Mouse (Mus musculus) heart, postnatal 10 days (tissue): ENCODE measurements around the gene Tep1. TPM values are rescaled to one million over a fixed set of nuclear protein-coding genes. Genes with fewer than 3 reads are reported as not detected.
"Not testable (repeated sequence)": the region's sequence is repeated elsewhere in the genome, so short reads cannot be mapped to it uniquely, and the experiment has no call there.

Experiments
- DNase-seq, 2 experiments: peaks; one replicate each; pipeline ENCODE4 v3.0.0; 2021
- intact Hi-C: fragments of 180-260 bp; cut with DNase I; formaldehyde crosslinking; loops from one replicate; pipeline ENCODE4 v1.15.1; 2025
- total RNA-seq, 2 experiments: library from RNA; stranded (reverse); gene quantifications; 2 replicates each; pipeline ENCODE4 v1.2.3; 2021

Tep1 gene
- 10 to 100 TPM; 10.9 to 11.6 TPM for total RNA-seq

GRCm38 (mm10) chr14:50869889-50870804 is at the start of gene Tep1:
Gene Tep1, minus strand, starts transcription at chr14:50870560.
- DNase-seq, result peak; percentile 82 to 87
- intact Hi-C loops, result loop anchor here (1.0 to 5.0 kb wide), 2 partner anchors 63 to 193 kb away; partner anchors contain the start of genes Ccnb1ip1 and Parp2

- no peak for DNase-seq
- intact Hi-C loops, result no loop called here
Observed at GRCm38 (mm10) chr14:50911356-50911755, 41.0 kb upstream of the Tep1 start.

- no peak for DNase-seq
- intact Hi-C loops, result no loop called here
Observed at GRCm38 (mm10) chr14:50908126-50908525, 37.8 kb upstream of the Tep1 start.

- DNase-seq, intact Hi-C loops: not testable (repeated sequence)
Observed at GRCm38 (mm10) chr14:50905327-50905726, 35.0 kb upstream of the Tep1 start.

GRCm38 (mm10) chr14:50904828-50905129 is 34.4 kb upstream of the Tep1 start:
- no peak for DNase-seq
- intact Hi-C loops, result no loop called here

- peak; percentile 36 to 37 for DNase-seq
- intact Hi-C loops, result no loop called here
Observed at GRCm38 (mm10) chr14:50903973-50904827, 33.8 kb upstream of the Tep1 start.

GRCm38 (mm10) chr14:50897992-50898391 is 27.6 kb upstream of the Tep1 start:
- intact Hi-C loops, DNase-seq: not testable (repeated sequence)

GRCm38 (mm10) chr14:50897374-50897765 is 27.0 kb upstream of the Tep1 start, which contains the start of gene Klhl33:
Gene Klhl33, minus strand, starts transcription at chr14:50897507.
- intact Hi-C loops, result no loop called here
- peak; percentile 38 to 43 for DNase-seq

- peak; percentile 26 to 30 for DNase-seq
- intact Hi-C loops, result no loop called here
Observed at GRCm38 (mm10) chr14:50896747-50897373, 26.5 kb upstream of the Tep1 start.

GRCm38 (mm10) chr14:50895985-50896746 is 25.8 kb upstream of the Tep1 start:
- peak; percentile 67 to 75 for DNase-seq
- intact Hi-C loops, result no loop called here

GRCm38 (mm10) chr14:50895407-50895806 is 25.0 kb upstream of the Tep1 start:
- intact Hi-C loops, result no loop called here
- no peak for DNase-seq

- intact Hi-C loops, result no loop called here
- DNase-seq, result peak; percentile 32 to 36
Observed at GRCm38 (mm10) chr14:50892541-50893459, 22.4 kb upstream of the Tep1 start.

GRCm38 (mm10) chr14:50892091-50892490 is 21.7 kb upstream of the Tep1 start:
- DNase-seq, result no peak
- intact Hi-C loops, result no loop called here

GRCm38 (mm10) chr14:50891621-50892020 is 21.3 kb upstream of the Tep1 start:
- DNase-seq, result no peak
- intact Hi-C loops, result no loop called here

GRCm38 (mm10) chr14:50876236-50876950 is 6.0 kb upstream of the Tep1 start:
- intact Hi-C loops, result no loop called here
- DNase-seq, result no peak

- intact Hi-C loops, result no loop called here
Observed at GRCm38 (mm10) chr14:50875591-50876230, 5.4 kb upstream of the Tep1 start.

GRCm38 (mm10) chr14:50875175-50875574 is 4.8 kb upstream of the Tep1 start:
- DNase-seq, result no peak
- intact Hi-C loops, result no loop called here

More at GRCm38 (mm10) chr14:50875591-50876230, 5.4 kb upstream of the Tep1 start:
- no peak for DNase-seq

- intact Hi-C loops, result no loop called here
- no peak for DNase-seq
Observed at GRCm38 (mm10) chr14:50871284-50871683, 924 bp upstream of the Tep1 start.
